Mouse (Mus musculus) skeletal muscle tissue, adult 2 months (tissue): ENCODE results near the gene Ceacam15.
A peak's percentile ranks its signal among the peaks of the same experiment; 100 is the strongest.

Experiments used
- DNase-seq: peaks from one replicate; pipeline ENCODE4 v3.0.0-alpha.2; 2012; ENCODE audit warnings: low read depth, low spot score

Gene Ceacam15

DNA sequence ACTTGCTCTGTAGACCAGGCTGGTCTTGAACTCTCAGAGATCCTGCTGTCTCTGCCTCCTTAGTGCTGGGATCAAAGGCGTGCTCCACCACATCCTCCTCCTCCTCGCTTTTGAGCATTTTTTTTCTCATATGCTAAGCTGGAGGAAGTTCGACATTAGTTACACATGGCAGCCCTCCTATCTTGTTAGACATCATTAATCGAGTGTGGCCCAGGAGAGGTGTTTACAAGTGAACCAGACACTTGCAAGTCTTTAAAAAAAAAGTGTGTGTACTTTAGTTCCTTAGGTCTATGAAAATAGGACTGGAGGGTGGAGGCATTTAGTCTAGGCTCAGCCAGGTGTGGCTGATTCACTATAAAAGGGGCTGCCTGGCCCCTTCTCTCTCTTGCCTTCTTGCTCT, 44.5 kb downstream of the Ceacam15 start:
- DNase-seq: no peak

DNA sequence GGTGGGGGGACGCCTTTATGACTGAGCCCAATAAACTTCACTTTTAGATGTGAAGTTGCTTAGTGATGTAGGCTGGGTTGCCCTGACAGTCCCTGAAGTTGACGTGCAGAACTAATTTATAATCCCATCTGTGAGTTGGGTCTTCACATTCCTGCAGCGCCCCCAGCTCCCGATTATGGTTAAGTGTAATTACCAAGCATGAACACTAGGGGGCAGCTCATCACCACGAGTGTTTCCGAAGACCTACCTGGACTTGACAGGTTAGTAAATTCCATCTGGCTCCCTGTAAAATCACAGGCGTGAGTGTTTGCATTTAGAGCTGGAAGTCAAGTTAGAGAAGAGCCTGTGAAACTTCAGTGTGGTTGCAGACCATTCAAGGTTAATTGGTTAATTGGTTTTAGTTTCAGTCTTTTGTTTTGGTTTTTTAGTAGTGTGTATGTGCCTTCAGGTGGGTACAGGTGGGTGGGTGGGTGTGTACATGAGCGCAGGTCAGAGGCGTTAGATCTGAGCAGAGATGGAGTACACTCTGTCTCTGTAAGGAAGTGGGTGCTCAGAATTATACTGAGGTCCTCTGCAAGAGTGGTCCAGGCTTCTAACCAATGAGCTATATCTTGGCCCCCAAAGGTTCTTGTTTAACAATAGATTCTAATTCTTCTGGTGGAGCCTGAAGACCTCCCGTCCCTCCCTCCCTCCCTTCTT, 45.8 kb downstream of the Ceacam15 start:
- DNase-seq: no peak

DNA sequence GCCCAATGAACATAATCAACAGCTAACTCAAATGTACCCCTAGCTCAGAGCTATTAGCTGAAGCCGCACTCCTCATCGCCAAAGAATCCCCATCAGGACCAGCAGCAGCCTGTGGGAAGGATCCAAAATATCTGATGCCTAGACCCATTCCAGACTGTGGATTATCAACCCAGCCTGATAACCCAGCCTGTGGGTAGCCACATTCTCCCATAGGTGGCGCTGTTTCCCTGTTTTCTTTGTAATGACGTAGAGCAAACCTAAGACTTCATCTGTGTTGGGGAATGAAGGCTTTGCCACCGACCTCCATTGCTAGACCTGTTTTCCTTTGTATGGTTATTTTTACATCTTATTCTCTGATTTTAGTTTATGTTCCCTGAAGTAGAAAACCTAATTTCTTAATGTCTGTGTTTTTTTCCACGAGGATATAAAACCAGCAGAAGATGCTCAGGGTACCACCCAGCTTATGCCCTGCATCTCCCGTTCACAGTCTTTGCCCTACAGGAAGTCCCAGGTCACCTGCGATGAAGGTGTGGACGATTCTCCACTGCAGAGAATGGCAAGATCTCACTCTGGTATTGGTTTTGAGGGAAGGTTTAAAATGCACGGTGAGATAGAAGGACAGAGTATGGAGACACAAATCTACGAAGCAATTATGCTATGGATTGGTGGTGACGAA, 47.3 kb downstream of the Ceacam15 start:
- DNase-seq: peak; percentile 62

DNA sequence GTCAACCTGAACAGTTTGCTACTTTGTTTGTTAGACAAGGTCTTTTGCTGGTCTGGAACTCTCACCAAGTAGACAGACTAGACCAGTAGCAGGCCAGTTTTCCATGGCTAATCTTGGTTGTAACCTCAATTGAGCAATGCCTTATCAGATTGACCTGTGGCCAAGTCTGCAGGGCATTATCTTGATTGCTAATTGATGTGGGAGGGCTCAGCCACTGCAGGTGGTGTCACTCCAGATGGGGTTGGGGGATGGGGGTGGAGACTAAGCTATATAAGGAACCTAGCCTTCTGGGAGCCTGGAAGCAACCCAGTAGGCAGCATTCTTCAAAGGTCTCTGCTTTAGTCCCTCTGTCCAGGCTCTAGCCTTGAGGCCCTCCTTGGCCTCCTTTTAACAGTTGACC, 51.8 kb downstream of the Ceacam15 start:
- no peak for DNase-seq

DNA sequence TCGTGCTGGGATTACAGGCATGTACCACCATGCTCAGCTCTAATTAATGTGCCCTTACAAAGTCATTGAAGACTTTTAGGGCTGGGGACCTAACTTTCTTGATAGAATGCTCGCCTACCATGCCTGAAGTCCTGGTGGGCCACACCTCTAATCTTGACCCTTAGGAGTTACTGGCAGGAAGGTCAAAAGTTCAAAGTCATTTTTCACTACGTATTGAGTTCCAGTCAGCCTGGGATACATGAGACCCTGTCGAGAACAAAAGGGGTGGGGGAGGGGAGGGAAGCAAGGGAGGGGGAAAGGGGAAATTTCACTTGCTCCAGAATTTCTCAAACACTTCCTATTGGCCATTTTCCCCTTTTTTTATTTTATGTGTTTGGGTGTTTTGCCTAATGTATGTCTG, 52.4 kb downstream of the Ceacam15 start:
- no peak for DNase-seq
